Mouse (Mus musculus) stomach, postnatal 0 days (tissue): Measurements from ENCODE around the gene A430005L14Rik. TPM values are rescaled to one million over a fixed set of nuclear protein-coding genes. Genes with fewer than 3 reads are reported as not detected.

Experiments used
- ATAC-seq: fragments of 200-750 bp; cut with Nextera tagmentation; 2 replicates; pipeline ENCODE4 v1.8.0; 2017; ENCODE audit not compliant: low FRiP score, low TSS enrichment
- DNase-seq: peaks from one replicate; pipeline ENCODE4 v3.0.0-alpha.2; 2016; ENCODE audit warnings: low spot score
- H3K27ac ChIP-seq: fragments of 300-500 bp; sonication (generic); replicated peaks from 2 replicates; pipeline ENCODE4 v1.5.1; 2014; ENCODE audit warnings: mild to moderate bottlenecking, control low read depth
- H3K27me3 ChIP-seq: fragments of 300-500 bp; sonication (generic); 2 replicates; pipeline ENCODE4 v1.6.1; 2014; ENCODE audit warnings: low read length; ENCODE audit not compliant: control insufficient read depth, insufficient read depth
- H3K36me3 ChIP-seq: fragments of 300-500 bp; sonication (generic); 2 replicates; pipeline ENCODE4 v1.6.1; 2014; ENCODE audit warnings: low read length, mixed read lengths; ENCODE audit not compliant: control insufficient read depth, insufficient read depth
- H3K4me1 ChIP-seq: fragments of 300-500 bp; sonication (generic); replicated peaks from 2 replicates; pipeline ENCODE4 v1.6.1; 2014; ENCODE audit warnings: antibody characterized with exemption; ENCODE audit not compliant: control insufficient read depth, insufficient read depth
- H3K4me2 ChIP-seq: fragments of 300-500 bp; sonication (generic); replicated peaks from 2 replicates; pipeline ENCODE4 v1.6.1; 2014; ENCODE audit warnings: low read depth, mild to moderate bottlenecking, control low read depth, moderate library complexity
- H3K4me3 ChIP-seq: fragments of 300-500 bp; sonication (generic); 2 replicates; pipeline ENCODE4 v1.5.1; 2014; ENCODE audit warnings: low read depth, low read length, control low read depth
- H3K9ac ChIP-seq: fragments of 300-500 bp; sonication (generic); 2 replicates; pipeline ENCODE4 v1.6.1; 2014; ENCODE audit warnings: mild to moderate bottlenecking, low read length, control low read depth, mixed read lengths
- H3K9me3 ChIP-seq: fragments of 300-500 bp; sonication (generic); 2 replicates; pipeline ENCODE4 v1.6.1; 2016; ENCODE audit warnings: low read length; ENCODE audit not compliant: control insufficient read depth
- CTCF ChIP-seq: IDR thresholded peaks from 2 replicates; pipeline ENCODE4 v1.5.1; 2016; ENCODE audit warnings: antibody characterized with exemption, low read depth, mild to moderate bottlenecking, moderate library complexity
- EP300 ChIP-seq: optimal IDR thresholded peaks from 2 replicates; pipeline ENCODE3; 2016; ENCODE audit warnings: antibody characterized with exemption
- WGBS: fragments of 180-500 bp; shearing (Covaris S2); extraction: QIAGEN DNeasy Blood & Tissue Kit; methylation state at CpG from one replicate; pipeline ENCODE4 v1.1.7; 2014; 5-methylcytosine and 5-hydroxymethylcytosine counted together
- polyA plus RNA-seq: library from polyadenylated mRNA; unstranded; fragments of >200 nt; fragmentation: Nextera tagmentation; extraction: Ambion mirVana; gene quantifications from 2 replicates; pipeline ENCODE4 v1.2.1, GENCODE M21; 2015

The A430005L14Rik gene
- polyA plus RNA-seq, 1 experiment from 2014 or later, result 50.0 TPM

GRCm38 (mm10) chr4:153945741-153946140 lies 11.3 kb upstream of the A430005L14Rik start:
- H3K4me2 ChIP-seq, result no peak overlapping the region
- 71% methylated on average over 6 of the region's 6 CpGs for WGBS
- ATAC-seq, result no peak
- H3K9me3 ChIP-seq, result no peaks in the 10 kb centered on the region
- TF ChIP-seq CTCF (no peak), EP300 (no peak)
- no peaks in the 10 kb centered on the region for H3K4me1 ChIP-seq
- no peak overlapping the region for H3K4me3 ChIP-seq
- H3K9ac ChIP-seq, result no peak overlapping the region
- H3K27me3 ChIP-seq, result no peaks in the 10 kb centered on the region
- H3K27ac ChIP-seq, result no peak overlapping the region
- DNase-seq, result no peak
- H3K36me3 ChIP-seq, result no peaks in the 10 kb centered on the region

DNA sequence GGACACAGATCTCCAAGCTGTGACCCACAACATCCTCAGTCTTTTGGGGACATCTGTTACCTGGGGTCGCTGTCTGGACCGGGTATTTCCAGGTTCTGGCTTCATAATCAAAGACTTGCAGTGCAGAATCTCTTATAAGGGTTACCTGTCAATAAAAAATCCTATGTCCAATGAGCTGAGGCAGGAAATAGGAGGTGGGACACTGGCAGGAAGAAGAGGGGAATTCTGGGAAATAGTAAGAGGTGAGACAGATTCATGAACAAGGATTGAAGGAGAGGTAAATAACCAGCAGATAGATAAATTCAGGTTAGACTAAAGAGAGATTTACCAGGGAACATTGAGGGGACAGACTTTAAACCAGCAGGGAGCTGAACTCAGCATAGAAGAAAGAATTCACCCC lies 6.7 kb upstream of the A430005L14Rik start:
- no peak for TF ChIP-seq CTCF
- no peak for TF ChIP-seq EP300
- no peak overlapping the region for H3K4me3 ChIP-seq
- ATAC-seq (no peak), DNase-seq (no peak)
- no peak overlapping the region for H3K4me2 ChIP-seq
- no peak overlapping the region for H3K9ac ChIP-seq
- no peak overlapping the region for H3K27ac ChIP-seq
- no peaks in the 10 kb centered on the region for H3K27me3 ChIP-seq
- no peaks in the 10 kb centered on the region for H3K9me3 ChIP-seq
- WGBS, result 76% methylated on average over 2 of the region's 2 CpGs
- H3K4me1 ChIP-seq, result no peaks in the 10 kb centered on the region
- H3K36me3 ChIP-seq, result no peaks in the 10 kb centered on the region

- Histone ChIP-seq H3K4me3 (no peak overlapping the region), H3K27me3 (no peaks in the 10 kb centered on the region), H3K27ac (no peak overlapping the region), H3K36me3 (no peaks in the 10 kb centered on the region), H3K4me2 (no peak overlapping the region), H3K4me1 (no peaks in the 10 kb centered on the region), H3K9ac (no peak overlapping the region), H3K9me3 (no peaks in the 10 kb centered on the region)
- DNase-seq (no peak), ATAC-seq (no peak)
- 64% methylated on average over 3 of the region's 3 CpGs for WGBS
- TF ChIP-seq EP300 (no peak), CTCF (no peak)
Observed at GRCm38 (mm10) chr4:153951150-153951549, 5.9 kb upstream of the A430005L14Rik start.

DNA sequence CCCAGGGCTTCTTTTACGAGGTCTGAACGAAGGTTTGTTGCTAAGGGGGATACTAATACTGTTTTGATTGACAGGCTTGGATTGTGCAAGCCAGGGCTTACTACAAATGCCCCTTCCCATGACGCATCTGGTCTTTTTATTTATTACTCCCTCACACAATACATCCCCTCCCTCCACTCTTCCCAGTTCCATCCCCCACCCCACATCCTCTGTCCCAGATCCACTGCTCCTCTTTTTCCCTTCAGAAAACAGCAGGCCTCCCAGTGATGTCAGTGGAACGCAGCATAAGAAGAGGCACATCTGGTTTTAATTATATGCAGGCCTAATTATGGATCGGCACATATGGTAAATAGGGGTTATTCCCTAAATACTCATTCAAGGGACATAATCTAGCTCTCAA lies 5.3 kb upstream of the A430005L14Rik start:
- no peak overlapping the region for H3K4me2 ChIP-seq
- H3K36me3 ChIP-seq, result no peaks in the 10 kb centered on the region
- no peak overlapping the region for H3K27ac ChIP-seq
- TF ChIP-seq CTCF, result no peak
- no peak for TF ChIP-seq EP300
- DNase-seq (no peak), ATAC-seq (no peak)
- H3K9me3 ChIP-seq, result no peaks in the 10 kb centered on the region
- no peak overlapping the region for H3K4me3 ChIP-seq
- no peaks in the 10 kb centered on the region for H3K4me1 ChIP-seq
- no peak overlapping the region for H3K9ac ChIP-seq
- H3K27me3 ChIP-seq, result no peaks in the 10 kb centered on the region
- 54% methylated on average over 5 of the region's 5 CpGs for WGBS

GRCm38 (mm10) chr4:153955651-153956050 lies 1.4 kb upstream of the A430005L14Rik start:
- no peaks in the 10 kb centered on the region for H3K9me3 ChIP-seq
- no peak overlapping the region for H3K9ac ChIP-seq
- WGBS, result 61% methylated on average over 8 of the region's 8 CpGs
- no peak for DNase-seq
- no peak for ATAC-seq
- H3K27me3 ChIP-seq, result no peaks in the 10 kb centered on the region
- no peaks in the 10 kb centered on the region for H3K4me1 ChIP-seq
- peaks cover 6% of the 10 kb centered on the region; the same call in 1 of the 2 replicates for H3K36me3 ChIP-seq
- H3K27ac ChIP-seq, result no peak overlapping the region
- no peak overlapping the region for H3K4me3 ChIP-seq
- no peak overlapping the region for H3K4me2 ChIP-seq
- TF ChIP-seq EP300 (no peak), CTCF (no peak)

DNA sequence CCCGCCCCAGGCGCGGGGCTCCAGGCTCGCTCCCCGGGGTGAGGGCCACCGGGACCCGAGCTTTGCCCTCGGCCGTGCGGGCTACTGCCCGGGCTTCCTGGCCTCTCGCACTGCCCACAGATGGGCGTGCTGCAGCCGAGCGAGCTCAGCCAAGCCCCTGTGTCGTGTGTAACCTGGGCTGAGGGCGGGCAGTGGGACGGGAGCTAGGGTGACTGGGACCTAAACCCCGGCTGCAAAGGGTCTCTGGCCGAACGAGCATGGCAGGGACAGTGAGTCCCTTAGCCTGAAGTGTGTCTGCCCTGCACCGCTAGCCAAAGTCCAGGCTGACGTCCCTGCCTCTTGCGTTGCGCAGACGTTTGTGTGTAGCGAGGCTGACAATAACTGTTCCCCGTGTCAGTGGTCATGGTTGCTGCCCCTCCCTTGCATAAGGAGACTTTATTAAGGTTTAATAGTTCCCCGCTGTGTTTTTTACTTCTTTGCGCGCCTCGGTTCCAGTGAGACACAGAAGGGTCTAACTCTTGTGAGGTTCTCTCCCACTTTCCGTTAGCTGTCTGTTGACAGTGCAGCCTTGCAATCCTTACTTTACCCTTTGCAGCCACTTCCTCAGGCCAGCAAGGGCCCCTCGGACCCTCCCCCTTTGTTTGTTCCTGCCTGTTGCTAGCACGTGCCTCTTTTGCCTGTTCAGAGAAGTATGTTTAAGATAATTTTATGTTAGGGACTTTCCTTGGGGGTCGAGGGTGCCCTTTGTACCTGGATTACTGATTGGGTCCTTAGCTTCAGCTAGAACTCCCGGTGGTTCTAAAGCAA lies 610 bp downstream of the A430005L14Rik start:
- under 1% methylated on average over 32 of the region's 37 CpGs for WGBS
- H3K4me2 ChIP-seq, result peak overlapping the region; percentile 86
- DNase-seq, result peak; percentile 26

More for the DNA sequence above, 610 bp downstream of the A430005L14Rik start:
- Histone ChIP-seq H3K36me3 (peaks cover 9% of the 10 kb centered on the region; the same call in 1 of the 2 replicates), H3K4me3 (peak overlapping the region; percentile 66), H3K9me3 (no peaks in the 10 kb centered on the region), H3K9ac (peak overlapping the region; percentile 83), H3K27me3 (no peaks in the 10 kb centered on the region), H3K27ac (peak overlapping the region; percentile 88), H3K4me1 (no peaks in the 10 kb centered on the region)
- ATAC-seq, result peak; percentile 74
- TF ChIP-seq CTCF, result no peak
- no peak for TF ChIP-seq EP300
